Mouse (Mus musculus): Measurements from ENCODE around the gene Tnni3. TPM values are rescaled to one million over a fixed set of nuclear protein-coding genes. Genes with fewer than 3 reads are reported as not detected.
"Not testable (repeated sequence)": the region's sequence is repeated elsewhere in the genome, so short reads cannot be mapped to it uniquely, and the experiment has no call there.

Tnni3 gene
- total RNA-seq (2021) = 1,000 to 10,000 TPM; 7,272 to 7,308 TPM
- long read RNA-seq, experiment 1, transcript Tnni3-204 (2 exons, 514 nt) = major isoform, 24 of 363 reads
- long read RNA-seq, experiment 1, partial matches to known transcripts = 48 of 363 reads
- long read RNA-seq, experiment 1, other reads (novel, unspliced or antisense) = 287 of 363 reads
- long read RNA-seq, experiment 2, transcript Tnni3-202 (3 exons, 451 nt) = minor isoform, 9 of 337 reads
- long read RNA-seq, experiment 2, transcript Tnni3-204 (2 exons, 514 nt) = major isoform, 34 of 337 reads
- long read RNA-seq, experiment 2, partial matches to known transcripts = 64 of 337 reads
- long read RNA-seq, experiment 2, other reads (novel, unspliced or antisense) = 230 of 337 reads

DNA sequence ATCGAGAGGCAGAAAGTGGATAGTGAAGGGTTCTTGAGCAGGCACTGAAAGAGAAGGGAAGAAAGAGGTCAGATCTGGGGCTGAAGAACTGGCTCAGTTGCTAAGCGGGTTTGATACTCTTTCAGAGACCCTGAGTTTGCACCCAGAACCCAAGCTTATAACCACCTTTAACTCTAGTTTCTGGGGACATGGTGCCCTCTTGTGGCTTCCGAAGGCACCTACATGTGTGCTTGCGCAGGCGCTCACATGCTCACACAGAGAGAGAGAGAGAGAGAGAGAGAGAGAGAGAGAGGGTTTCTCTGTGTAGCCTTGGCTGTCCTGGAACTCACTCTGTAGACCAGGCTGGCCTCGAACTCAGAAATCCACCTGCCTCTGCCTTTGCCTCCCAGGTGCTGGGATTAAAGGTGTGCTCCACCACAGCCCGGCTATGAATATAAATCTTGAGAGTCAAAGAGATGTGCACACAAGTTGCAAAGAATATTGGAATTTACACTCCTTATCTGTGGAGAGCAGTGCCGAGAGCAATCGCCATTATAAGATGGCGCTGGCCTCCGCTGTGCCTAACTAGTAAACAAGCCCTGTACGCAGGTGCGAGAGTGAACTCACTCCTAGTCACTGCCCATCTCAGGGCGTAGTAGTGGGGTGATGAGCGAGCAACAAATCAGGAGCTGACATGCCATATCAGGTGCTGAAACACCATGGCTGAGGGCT lies at the start of gene Tnni3:
Gene Tnni3 (minus strand): TSS at position 18 of the 711 bp plus-strand sequence.
- peak; percentile 58 to 77 for DNase-seq

DNA sequence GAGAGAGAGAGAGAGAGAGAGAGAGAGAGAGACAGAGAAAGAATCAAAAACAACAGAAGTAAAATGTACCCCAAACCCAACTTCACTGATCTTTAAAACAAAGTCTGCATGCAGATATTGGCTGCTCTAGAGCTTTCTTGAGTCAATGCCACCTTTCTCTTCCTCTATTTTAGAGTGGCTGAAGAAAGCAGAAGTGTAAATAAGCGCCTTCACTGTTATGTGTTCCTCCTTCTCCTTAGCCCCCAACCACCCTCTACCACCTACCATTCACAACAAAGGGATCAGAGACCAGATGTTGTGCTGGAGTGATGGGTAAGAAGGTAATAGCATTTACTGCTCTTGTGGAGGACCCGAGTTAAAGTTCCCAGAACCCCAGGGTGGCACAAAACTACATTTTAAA lies 48.3 kb upstream of the Tnni3 start:
- DNase-seq; intact Hi-C loops (cut with DNase I): not testable (repeated sequence)

More for the DNA sequence above, at the start of gene Tnni3:
- intact Hi-C loops (cut with DNase I) = loop anchor here (2.0 to 5.0 kb wide), 2 partner anchors 14 to 392 kb away; no protein-coding TSS in a partner anchor

DNA sequence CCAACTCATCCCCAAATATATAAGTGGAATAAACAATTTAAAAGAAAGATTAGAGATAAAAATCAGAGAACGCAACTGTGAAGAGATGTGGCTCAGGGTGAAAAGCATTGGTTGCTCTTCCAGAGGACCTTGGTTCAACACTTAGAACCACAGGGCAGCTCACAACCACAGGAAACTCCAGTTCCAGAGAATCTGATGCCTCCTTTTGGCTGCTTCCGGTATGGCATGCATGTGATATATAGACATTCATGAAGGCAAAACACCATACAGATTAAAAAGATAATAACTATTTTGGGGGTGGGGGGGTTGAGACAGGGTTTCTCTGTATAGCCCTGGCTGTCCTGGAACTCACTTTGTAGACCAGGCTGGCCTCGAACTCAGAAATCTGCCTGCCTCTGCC lies 38.6 kb upstream of the Tnni3 start:
- intact Hi-C loops (cut with DNase I) = no loop called here
- no peak for DNase-seq

GRCm38 (mm10) chr7:4557167-4557560 lies 33.1 kb upstream of the Tnni3 start:
- DNase-seq = no peak
- intact Hi-C loops (cut with DNase I) = loop anchor here (2.0 to 10.0 kb wide), 5 partner anchors 148 to 498 kb away; partner anchors contain the start of genes Rpl28 and Zfp580

GRCm38 (mm10) chr7:4556256-4557166 lies 32.5 kb upstream of the Tnni3 start:
- intact Hi-C loops (cut with DNase I) = loop anchor here (2.0 to 10.0 kb wide), 5 partner anchors 148 to 498 kb away; partner anchors contain the start of genes Rpl28 and Zfp580
- peak; percentile 80 to 81 for DNase-seq

- intact Hi-C loops (cut with DNase I) = no loop called here
- DNase-seq = no peak
These were observed 23.2 kb upstream of the Tnni3 start, which contains the start of gene Syt5 for GRCm38 (mm10) chr7:4547221-4547641. Gene Syt5, minus strand, starts transcription at chr7:4547541.

DNA sequence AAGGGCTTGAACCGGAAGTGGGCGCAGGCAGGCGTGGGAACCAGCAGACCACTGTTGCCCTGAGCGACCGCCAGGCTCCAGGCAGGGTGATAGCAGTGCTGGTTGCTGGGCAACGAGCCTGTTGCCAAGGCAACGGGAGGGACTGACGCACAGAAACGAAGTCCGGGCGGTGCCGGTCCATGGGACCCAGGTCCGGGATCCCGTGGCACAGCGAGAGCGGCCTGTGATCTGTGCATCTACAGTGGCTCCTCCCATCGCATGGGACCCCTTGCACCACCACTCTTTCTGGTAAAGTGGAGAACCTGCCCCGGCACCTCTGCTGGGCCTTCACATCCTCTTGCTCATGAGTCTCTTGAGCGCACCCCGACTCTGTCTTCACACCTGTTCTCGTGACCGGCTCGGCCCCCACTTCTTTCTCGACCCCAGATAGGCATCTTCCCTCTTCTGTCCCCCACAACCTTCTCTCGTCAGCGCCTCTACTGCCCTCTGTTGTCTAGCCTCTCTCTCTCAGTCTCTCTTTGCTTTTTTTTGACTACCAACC lies 22.6 kb upstream of the Tnni3 start:
- intact Hi-C loops (cut with DNase I) = no loop called here
- peak; percentile 56 to 71 for DNase-seq

DNA sequence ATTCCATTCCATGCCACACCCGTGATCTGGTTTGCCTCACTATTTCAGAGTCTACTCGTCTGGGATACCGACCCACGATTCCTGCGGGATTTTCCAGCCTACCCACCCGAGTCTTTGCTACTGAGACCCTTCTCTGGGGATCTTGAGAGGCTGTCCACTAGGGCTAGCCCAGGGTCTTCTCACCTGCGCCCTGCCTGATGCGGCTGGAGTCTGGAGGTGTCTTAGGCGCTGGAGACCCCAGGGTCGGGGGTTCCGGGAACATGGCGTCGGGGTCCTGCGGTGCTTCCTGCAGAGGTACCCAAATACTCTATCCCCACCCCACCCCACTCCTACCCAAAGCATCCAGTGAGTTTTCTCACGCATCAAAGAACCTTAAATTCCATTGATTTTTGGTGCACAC lies 22.0 kb upstream of the Tnni3 start:
- DNase-seq = no peak
- intact Hi-C loops (cut with DNase I) = no loop called here

GRCm38 (mm10) chr7:4542013-4542412 lies 18.0 kb upstream of the Tnni3 start:
- no peak for DNase-seq
- intact Hi-C loops (cut with DNase I) = no loop called here

- intact Hi-C loops (cut with DNase I) = no loop called here
- DNase-seq = no peak
These were observed 17.3 kb upstream of the Tnni3 start for GRCm38 (mm10) chr7:4541344-4541743.

GRCm38 (mm10) chr7:4539019-4539418 lies 15.0 kb upstream of the Tnni3 start:
- no peak for DNase-seq
- intact Hi-C loops (cut with DNase I) = no loop called here

- no peak for DNase-seq
- intact Hi-C loops (cut with DNase I) = no loop called here
These were observed 13.2 kb upstream of the Tnni3 start for GRCm38 (mm10) chr7:4537181-4537580.

DNA sequence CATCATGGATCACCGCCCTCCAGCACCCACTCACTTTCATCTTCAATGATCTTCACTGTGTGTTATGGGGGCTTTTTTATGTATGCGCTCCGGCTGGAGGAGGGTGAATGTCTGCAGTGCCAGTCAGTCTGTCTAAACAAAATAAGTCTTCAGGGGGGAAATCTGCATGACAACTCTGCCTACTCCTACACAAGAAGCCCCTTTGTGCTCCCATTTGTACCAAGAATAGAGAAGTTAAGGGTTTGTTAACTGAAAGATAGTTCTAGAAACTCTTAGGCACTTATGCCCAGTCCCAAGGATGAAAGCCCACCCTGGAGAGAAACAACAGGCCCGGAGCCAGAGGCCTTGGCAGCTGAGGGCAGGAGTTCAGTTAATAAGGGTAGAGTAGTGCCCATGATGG lies 12.3 kb upstream of the Tnni3 start:
- DNase-seq = no peak
- intact Hi-C loops (cut with DNase I) = no loop called here

- intact Hi-C loops (cut with DNase I) = no loop called here
- DNase-seq = peak; percentile 53 to 74
These were observed 8.1 kb upstream of the Tnni3 start, which contains the start of gene Dnaaf3 for GRCm38 (mm10) chr7:4532005-4532729. Gene Dnaaf3, minus strand, starts transcription at chr7:4532453.

DNA sequence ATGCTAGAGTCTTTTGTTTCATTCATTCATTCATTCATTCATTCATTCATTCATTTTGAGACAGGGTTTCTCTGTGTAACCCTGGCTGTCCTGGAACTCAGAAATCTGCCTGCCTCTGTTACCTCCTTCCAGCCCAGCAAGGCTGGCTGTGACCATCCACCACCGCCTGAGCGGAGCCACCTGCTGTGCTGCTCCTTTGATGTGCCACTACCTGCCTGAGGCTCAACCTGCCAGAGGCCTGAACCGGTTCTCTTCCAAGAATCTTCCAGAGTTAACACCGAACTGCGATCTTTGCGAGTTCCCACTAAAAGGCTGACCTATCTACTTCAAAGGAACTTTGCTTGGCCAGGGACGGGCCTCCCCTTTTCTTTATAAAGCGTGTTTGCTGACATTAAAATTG lies 6.1 kb upstream of the Tnni3 start:
- DNase-seq; intact Hi-C loops (cut with DNase I): not testable (repeated sequence)

- no peak for DNase-seq
- intact Hi-C loops (cut with DNase I) = loop anchor here (2.0 kb wide), 2 partner anchors 46 to 96 kb away; no protein-coding TSS in a partner anchor
These were observed 3.3 kb upstream of the Tnni3 start for GRCm38 (mm10) chr7:4527302-4527689.

DNA sequence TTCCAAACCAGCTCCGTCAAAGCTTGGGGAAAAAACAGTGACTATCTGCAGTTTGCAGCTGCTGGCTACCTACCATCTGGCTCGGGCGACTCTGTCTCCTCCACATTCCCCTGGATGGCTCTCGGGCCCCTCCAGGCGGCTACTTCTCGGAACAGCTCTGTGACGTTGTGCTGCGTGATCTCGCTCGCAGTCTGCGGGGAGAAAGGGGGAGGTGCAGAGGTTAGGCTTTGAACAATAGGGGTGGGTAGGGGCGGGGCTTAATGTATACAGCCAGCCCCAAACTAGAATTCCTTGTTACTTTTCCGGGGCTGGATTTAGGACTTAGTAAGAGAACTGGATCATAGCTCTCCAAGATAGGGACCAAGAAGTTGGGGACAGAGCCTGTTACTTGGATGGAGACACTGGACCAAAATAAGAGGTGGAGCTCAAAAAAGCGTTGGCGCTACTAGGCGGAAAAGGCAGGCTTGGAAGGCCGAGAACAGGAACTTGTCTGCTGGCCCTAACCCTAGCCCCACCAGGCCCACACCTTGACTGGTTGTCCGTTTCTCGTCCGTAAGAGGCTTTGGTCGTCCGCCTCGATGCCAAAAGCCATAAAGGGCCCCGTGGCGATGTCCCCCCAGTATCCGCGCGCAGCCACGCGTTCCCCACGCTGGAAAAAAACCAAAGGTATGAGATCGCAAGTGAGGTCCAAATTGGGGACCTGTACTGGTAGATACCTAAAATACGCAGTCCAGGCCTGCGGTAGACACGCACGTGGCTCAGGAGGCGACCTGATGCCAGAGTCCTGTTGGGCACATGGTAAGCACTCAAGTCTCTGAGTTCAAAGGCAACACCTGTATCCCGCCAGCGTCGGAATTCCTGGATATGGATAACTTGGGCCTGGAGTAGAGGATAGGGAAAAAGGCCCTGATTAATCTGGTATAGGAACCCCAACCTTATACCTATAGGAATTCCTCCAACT lies 2.6 kb upstream of the Tnni3 start:
- intact Hi-C loops (cut with DNase I) = loop anchor here (2.0 kb wide), 2 partner anchors 46 to 96 kb away; no protein-coding TSS in a partner anchor
- DNase-seq = peak; percentile 81 to 89
